Mouse (Mus musculus) heart, embryonic 14.5 days (tissue): ENCODE results near the gene Gck. TPM values are rescaled to one million over a fixed set of nuclear protein-coding genes. Genes with fewer than 3 reads are reported as not detected.

Experiments used
- ATAC-seq: fragments of 200-750 bp; cut with Nextera tagmentation; 2 replicates; pipeline ENCODE4 v1.8.0; 2017; ENCODE audit warnings: low read depth, moderate TSS enrichment; ENCODE audit not compliant: insufficient number of reproducible peaks, insufficient read depth, low FRiP score
- H3K27ac ChIP-seq, 2 experiments: fragments of 200-500 bp in 1 of 2; fragments of 300-500 bp in 1 of 2; sonication (generic) in 1 of 2; replicated peaks in 1 of 2; 2 replicates each; pipeline ENCODE4 v1.5.1; 2012 to 2014; ENCODE audit warnings: low read depth in 2 of 2, low read length in 2 of 2, control low read depth in 1 of 2, mild to moderate bottlenecking in 1 of 2, mixed read lengths in 1 of 2; ENCODE audit not compliant: control insufficient read depth in 1 of 2, insufficient read depth in 1 of 2
- H3K27me3 ChIP-seq: fragments of 300-500 bp; sonication (generic); 2 replicates; pipeline ENCODE4 v1.6.1; 2014; ENCODE audit warnings: mild to moderate bottlenecking, low read length, control low read depth; ENCODE audit not compliant: control insufficient read depth, insufficient read depth
- H3K36me3 ChIP-seq: fragments of 300-500 bp; sonication (generic); 2 replicates; pipeline ENCODE4 v1.6.1; 2014; ENCODE audit warnings: mild to moderate bottlenecking, control low read depth, low read length, mixed read lengths; ENCODE audit not compliant: control insufficient read depth, insufficient read depth
- H3K4me1 ChIP-seq, 2 experiments: fragments of 200-500 bp in 1 of 2; fragments of 300-500 bp in 1 of 2; sonication (generic) in 1 of 2; 2 replicates each; pipeline ENCODE4 v1.6.1; 2012 to 2014; ENCODE audit warnings: low read length in 2 of 2, control low read depth in 1 of 2, mixed read lengths in 1 of 2; ENCODE audit not compliant: control insufficient read depth in 2 of 2, insufficient read depth in 2 of 2
- H3K4me2 ChIP-seq: fragments of 300-500 bp; sonication (generic); 2 replicates; pipeline ENCODE4 v1.6.1; 2014; ENCODE audit warnings: mild to moderate bottlenecking, low read length
- H3K4me3 ChIP-seq, 2 experiments: fragments of 200-500 bp in 1 of 2; fragments of 300-500 bp in 1 of 2; sonication (generic) in 1 of 2; 2 replicates each; pipeline ENCODE4 v1.5.1; 2012 to 2014; ENCODE audit warnings: low read length in 2 of 2, mild to moderate bottlenecking in 2 of 2, control low read depth in 1 of 2, low read depth in 1 of 2, moderate library complexity in 1 of 2; ENCODE audit not compliant: control insufficient read depth in 1 of 2, insufficient read depth in 1 of 2
- H3K9ac ChIP-seq: fragments of 300-500 bp; sonication (generic); 2 replicates; pipeline ENCODE4 v1.6.1; 2014; ENCODE audit warnings: mild to moderate bottlenecking, low read length
- H3K9me3 ChIP-seq: fragments of 300-500 bp; sonication (generic); 2 replicates; pipeline ENCODE4 v1.6.1; 2016; ENCODE audit warnings: low read length, control low read depth; ENCODE audit not compliant: control insufficient read depth
- WGBS: fragments of 180-500 bp; shearing (Covaris S2); extraction: QIAGEN DNeasy Blood & Tissue Kit; methylation state at CpG from one replicate; pipeline ENCODE4 v1.1.7; 2014; 5-methylcytosine and 5-hydroxymethylcytosine counted together
- polyA plus RNA-seq: library from polyadenylated mRNA; unstranded; fragments of >200 nt; fragmentation: Nextera tagmentation; extraction: Ambion mirVana; gene quantifications from 2 replicates; pipeline ENCODE4 v1.2.1, GENCODE M21; 2014

The Gck gene
- polyA plus RNA-seq: 0.39 and 0.65 TPM in 2 replicates

- no peak within 1 kb of the TSS for H3K9ac ChIP-seq
- H3K4me2 ChIP-seq: no peak within 1 kb of the TSS
- no peak within 1 kb of the TSS for H3K27ac ChIP-seq
Measured at GRCm38 (mm10) chr11:5949586-5950352, at the start of gene Gck. Gene Gck (minus strand): TSS chr11:5950081.

GRCm38 (mm10) chr11:5998472-5998871 is 48.6 kb upstream of the Gck start:
- Histone ChIP-seq H3K9ac (no peak overlapping the region), H3K9me3 (no peaks in the 10 kb centered on the region), H3K27ac (no peak overlapping the region), H3K4me1 (peaks cover 42 to 47% of the 10 kb centered on the region in 2 experiments), H3K4me2 (no peak overlapping the region), H3K36me3 (no peaks in the 10 kb centered on the region), H3K4me3 (no peak overlapping the region), H3K27me3 (no peaks in the 10 kb centered on the region)
- WGBS: 91% methylated on average over 2 of the region's 2 CpGs
- ATAC-seq: no peak

More at GRCm38 (mm10) chr11:5949586-5950352, at the start of gene Gck:
- no peak for ATAC-seq
- no peaks in the 10 kb centered on the region for H3K9me3 ChIP-seq
- no peaks in the 10 kb centered on the region for H3K27me3 ChIP-seq
- WGBS: 67% methylated on average over 8 of the region's 8 CpGs
- H3K4me3 ChIP-seq: no peak within 1 kb of the TSS
- no peaks in the 10 kb centered on the region for H3K36me3 ChIP-seq
- H3K4me1 ChIP-seq: peaks cover 8 to 35% of the 10 kb centered on the region in 2 experiments

GRCm38 (mm10) chr11:5995989-5996388 is 46.1 kb upstream of the Gck start:
- Histone ChIP-seq H3K4me3 (no peak overlapping the region), H3K4me1 (peaks cover 20 to 22% of the 10 kb centered on the region in 2 experiments), H3K36me3 (no peaks in the 10 kb centered on the region), H3K4me2 (no peak overlapping the region), H3K27me3 (no peaks in the 10 kb centered on the region), H3K9ac (no peak overlapping the region), H3K9me3 (no peaks in the 10 kb centered on the region), H3K27ac (no peak overlapping the region)
- no peak for ATAC-seq
- 7% methylated on average over 8 of the region's 8 CpGs for WGBS

- Histone ChIP-seq H3K4me3 (no peak overlapping the region), H3K36me3 (no peaks in the 10 kb centered on the region), H3K27ac (no peak overlapping the region), H3K27me3 (no peaks in the 10 kb centered on the region), H3K4me1 (peaks cover 11 to 12% of the 10 kb centered on the region in 2 experiments), H3K9me3 (no peaks in the 10 kb centered on the region), H3K4me2 (no peak overlapping the region), H3K9ac (no peak overlapping the region)
- no peak for ATAC-seq
- WGBS: 76% methylated on average over 3 of the region's 3 CpGs
Measured at GRCm38 (mm10) chr11:5994880-5995279, 45.0 kb upstream of the Gck start.

GRCm38 (mm10) chr11:5994212-5994611 is 44.3 kb upstream of the Gck start:
- 88% methylated on average over 5 of the region's 5 CpGs for WGBS
- H3K9ac ChIP-seq: no peak overlapping the region
- H3K4me1 ChIP-seq: peaks cover 4 to 6% of the 10 kb centered on the region in 2 experiments; a peak in 3 of 4 replicates
- no peak for ATAC-seq
- no peak overlapping the region for H3K4me3 ChIP-seq
- no peak overlapping the region for H3K4me2 ChIP-seq
- no peaks in the 10 kb centered on the region for H3K9me3 ChIP-seq
- H3K36me3 ChIP-seq: no peaks in the 10 kb centered on the region
- H3K27me3 ChIP-seq: no peaks in the 10 kb centered on the region
- no peak overlapping the region for H3K27ac ChIP-seq

DNA sequence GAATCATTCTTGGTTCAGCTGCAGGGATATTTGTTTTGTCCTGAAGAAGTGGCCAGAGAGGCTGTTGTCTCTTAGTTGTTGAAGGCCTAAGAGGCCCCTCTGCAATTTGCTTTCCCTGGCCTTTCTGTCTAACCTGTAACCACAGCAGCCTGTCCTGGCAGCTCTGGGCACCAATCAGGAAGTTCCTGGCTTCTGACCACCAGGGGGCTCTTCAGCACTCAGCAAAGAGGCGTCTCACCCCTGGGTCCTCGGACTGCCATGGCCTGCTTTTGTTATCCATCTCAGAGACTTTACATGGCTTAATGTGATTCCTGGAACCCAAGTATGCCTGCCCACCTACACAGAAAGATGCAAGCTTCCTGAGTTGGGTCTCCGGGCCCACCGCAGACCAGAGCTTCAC is 41.0 kb upstream of the Gck start:
- WGBS: 30% methylated on average over 4 of the region's 4 CpGs
- no peaks in the 10 kb centered on the region for H3K27me3 ChIP-seq
- no peaks in the 10 kb centered on the region for H3K4me1 ChIP-seq

DNA sequence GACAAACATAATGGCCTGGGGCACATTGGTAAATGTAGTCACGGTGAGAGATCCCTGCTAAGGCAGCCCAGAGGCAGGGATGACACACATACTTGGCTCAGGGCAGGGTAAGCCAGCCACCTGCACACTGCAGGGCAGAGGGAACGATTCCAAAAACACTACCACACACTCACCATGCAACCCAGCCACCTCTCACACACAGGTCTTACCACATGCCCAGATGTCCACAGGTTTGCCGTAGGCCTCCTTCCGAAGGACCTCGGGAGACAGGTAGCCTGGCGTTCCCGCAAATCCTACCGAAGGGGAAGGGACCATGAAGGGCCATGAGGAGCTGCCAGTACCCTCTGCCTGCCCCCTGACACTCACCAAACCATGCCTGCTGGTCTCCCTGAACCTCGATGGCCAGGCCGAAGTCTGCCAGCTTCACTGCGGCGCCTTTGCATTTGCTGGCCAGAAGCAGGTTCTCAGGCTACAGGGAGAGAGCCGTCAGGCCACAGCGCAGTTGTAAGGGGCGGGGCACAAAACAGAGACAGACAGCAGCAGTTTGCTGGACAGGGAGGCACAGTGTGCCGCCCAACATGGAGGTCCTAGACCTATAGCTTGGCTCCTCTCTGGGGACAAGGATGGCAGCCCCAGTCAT is 40.2 kb upstream of the Gck start:
- Histone ChIP-seq H3K4me3 (no peak overlapping the region), H3K9ac (no peak overlapping the region), H3K9me3 (no peaks in the 10 kb centered on the region), H3K27ac (no peak overlapping the region), H3K36me3 (no peaks in the 10 kb centered on the region), H3K4me1 (no peaks in the 10 kb centered on the region), H3K4me2 (no peak overlapping the region), H3K27me3 (no peaks in the 10 kb centered on the region)
- ATAC-seq: no peak
- WGBS: 81% methylated on average over 16 of the region's 16 CpGs

More for the DNA sequence above, 41.0 kb upstream of the Gck start:
- Histone ChIP-seq H3K36me3 (no peaks in the 10 kb centered on the region), H3K9ac (no peak overlapping the region), H3K9me3 (no peaks in the 10 kb centered on the region), H3K27ac (no peak overlapping the region), H3K4me2 (no peak overlapping the region), H3K4me3 (no peak overlapping the region)
- ATAC-seq: no peak
